9 mouse cellular contexts compared by ENCODE assay signal in the genomic region with DNA sequence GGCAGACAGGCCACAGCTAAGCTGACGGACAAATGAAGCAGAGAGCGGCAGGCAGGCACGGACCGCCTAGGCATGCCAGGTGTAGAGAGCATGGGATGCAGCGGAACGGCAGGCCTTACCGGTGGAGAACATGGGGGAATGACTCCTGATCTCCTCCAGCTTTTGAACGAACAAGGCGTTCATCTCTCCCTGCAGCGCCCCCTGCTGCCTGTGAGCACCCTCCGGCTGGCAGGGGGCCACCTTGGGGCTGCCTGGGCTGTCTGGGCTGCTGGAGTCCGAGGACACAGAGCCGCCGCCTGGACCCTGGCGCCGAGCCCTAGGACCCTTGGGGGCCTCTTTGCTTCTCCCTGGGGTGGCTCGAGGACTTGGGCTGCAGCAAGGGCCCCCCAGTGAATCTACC. TPM values are rescaled to one million over a fixed set of nuclear protein-coding genes. Genes with fewer than 3 reads are reported as not detected.
DNase-seq lines count a peak whose midpoint lies in the region; ATAC-seq and TF ChIP-seq lines count a peak whose summit lies in the region.
"Had no signal": no experiment of that assay in that cellular context is flagged by ENCODE, and none has a peak within 500 bp of the region (broad histone marks: within the 10 kb centered on the region; RNA-seq: fewer than 3 reads in every experiment).

No protein-coding gene starts in this region.

- WGBS in forebrain, embryonic 15.5 days, result 14% methylated on average over 17 of the region's 17 CpGs

- TF ChIP-seq CTCF in E14TG2a.4 (conservative IDR thresholded peaks at IDR 0.05; ENCODE audit: low read length), result peak; percentile 35

- 0 out of 2 replicates have a peak overlapping the region, but pooled peaks have one; percentile 22 for H3K4me2 ChIP-seq in forebrain, embryonic 15.5 days (replicated peaks)

- peak overlapping the region; percentile 64 for H3K4me3 ChIP-seq in E14TG2a.4 (replicated peaks; ENCODE audit: low read length)
- H3K4me3 ChIP-seq in forebrain, embryonic 15.5 days, result no peak overlapping the region
- H3K4me3 ChIP-seq: erythroblast, embryonic 14.5 days had no signal

- no peak overlapping the region for H3K27ac ChIP-seq in forebrain, embryonic 15.5 days (replicated peaks)

- DNase-seq in c-Kit-positive CD71-positive TER-119-positive erythroid progenitor cells, embryonic 14.5 days (ENCODE audit: low spot score), result peak; percentile 56
- DNase-seq in heart, postnatal 14 days, result peak; percentile 85 to 94
- peak; percentile 89 for DNase-seq in layer of hippocampus, adult 11-12 months (ENCODE audit: low spot score)
- peak; percentile 33 to 49 for DNase-seq in lung, adult 18-20 months
- peak; percentile 88 for DNase-seq in ovary, postnatal 14 days (ENCODE audit: low spot score)
- peak; percentile 32 to 82 for DNase-seq in thymus, postnatal 10 days (ENCODE audit: low spot score in 2 of 2)

- H3K4me1 ChIP-seq in E14TG2a.4 (replicated peaks; ENCODE audit: low read depth, low read length), result peaks cover 55% of the 10 kb centered on the region
- peaks cover 12% of the 10 kb centered on the region for H3K4me1 ChIP-seq in forebrain, embryonic 15.5 days

- peaks cover 39% of the 10 kb centered on the region for H3K27me3 ChIP-seq in E14TG2a.4 (ENCODE audit: insufficient read depth, low read length)
- H3K27me3 ChIP-seq in forebrain, embryonic 15.5 days, result 0 out of 2 replicates have a peak, but pooled peaks cover 2% of the 10 kb centered on the region

- intact Hi-C loops in heart, postnatal 14 days (cut with DNase I), result loop anchor here (5.0 kb wide), 1 partner anchor 44 kb away; no protein-coding TSS in a partner anchor

- peaks cover 11% of the 10 kb centered on the region for H3K36me3 ChIP-seq in E14TG2a.4 (ENCODE audit: insufficient read depth, low read length)
- no peaks in the 10 kb centered on the region for H3K36me3 ChIP-seq in forebrain, embryonic 15.5 days

- 0 out of 2 replicates have a peak overlapping the region, but pooled peaks have one; percentile 13 for H3K9ac ChIP-seq in forebrain, embryonic 15.5 days (replicated peaks)

- no peaks in the 10 kb centered on the region for H3K9me3 ChIP-seq in E14TG2a.4 (ENCODE audit: low read length)
- H3K9me3 ChIP-seq in forebrain, embryonic 15.5 days, result no peaks in the 10 kb centered on the region

- no peak for ATAC-seq in forebrain, embryonic 15.5 days (replicated peaks)

RNA-seq across cellular contexts. Expression of gene Pank4, which starts 22.2 kb away (rescaled TPM):
- 43.5 and 48.9 TPM in 2 replicates for polyA plus RNA-seq in forebrain, embryonic 15.5 days (2015; fragmentation: Nextera tagmentation; extraction: Ambion mirVana)
- total RNA-seq in heart, postnatal 14 days (2021), result 10 to 100 TPM; 38.3 to 41.0 TPM

RNA-seq across cellular contexts. Expression of gene Hes5, which starts 25.4 kb away (rescaled TPM):
- polyA plus RNA-seq in forebrain, embryonic 15.5 days (2015; fragmentation: Nextera tagmentation; extraction: Ambion mirVana), result 125 and 127 TPM in 2 replicates
- total RNA-seq in heart, postnatal 14 days (2021), result not detected
- polyA plus RNA-seq: erythroblast, embryonic 14.5 days had no signal

RNA-seq across cellular contexts. Expression of gene Tnfrsf14, which starts 57.7 kb away (rescaled TPM):
- polyA plus RNA-seq in forebrain, embryonic 15.5 days (2015; fragmentation: Nextera tagmentation; extraction: Ambion mirVana), result 0.36 TPM in 1 of 2 replicates, not detected in the other
- 1 to 10 TPM; 4.1 to 5.6 TPM for total RNA-seq in heart, postnatal 14 days (2021)
